ENCODE assay signal across 8 mouse cellular contexts in the genomic region with DNA sequence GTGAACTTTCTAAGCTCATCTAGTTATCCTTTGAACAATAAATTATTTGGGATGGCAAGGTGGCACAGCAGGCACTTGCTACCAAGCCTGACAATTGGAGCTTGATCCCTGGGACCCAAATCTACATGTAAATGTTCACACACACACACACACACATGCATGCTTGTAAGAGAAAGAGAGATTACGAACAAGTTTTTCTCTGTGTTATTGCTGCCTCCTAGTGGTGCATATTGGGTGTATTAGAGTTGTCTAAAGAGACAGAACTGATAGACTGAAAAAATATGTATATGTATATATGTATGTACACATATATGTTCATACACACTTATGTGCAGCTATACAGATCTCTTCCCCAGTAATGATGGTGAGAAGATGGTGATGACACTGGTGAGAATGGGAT. TPM values are rescaled to one million over a fixed set of nuclear protein-coding genes. Genes with fewer than 3 reads are reported as not detected.
DNase-seq lines count a peak whose midpoint lies in the region; ATAC-seq and TF ChIP-seq lines count a peak whose summit lies in the region.

No protein-coding gene starts in this region.

- ATAC-seq in kidney, postnatal 0 days (replicated peaks; ENCODE audit: low FRiP score, low read depth), result no peak

- H3K27ac ChIP-seq in kidney, postnatal 0 days, result no peak overlapping the region

- no peaks in the 10 kb centered on the region for H3K4me1 ChIP-seq in kidney, postnatal 0 days (replicated peaks; ENCODE audit: insufficient read depth, low read length)

- DNase-seq in kidney, postnatal 0 days (ENCODE audit: low spot score), result peak; percentile 74
- DNase-seq in kidney, adult 11 months, result no peak
- DNase-seq in A20 (ENCODE audit: low read depth, low spot score), result peak; percentile 41
- DNase-seq in Muller cell, postnatal 12 days (ENCODE audit: inconsistent ontology term), result peak; percentile 32
- peak; percentile 78 for DNase-seq in induced T-regulatory cell, adult 2 months (ENCODE audit: low read depth)
- DNase-seq in spleen, postnatal 36 days (ENCODE audit: low spot score in 2 of 2), result no peak
- DNase-seq in spleen, postnatal 14 days (ENCODE audit: low spot score in 2 of 2), result no peak
- DNase-seq in heart, adult 8-10 months (ENCODE audit: low spot score), result no peak

- no peaks in the 10 kb centered on the region for H3K36me3 ChIP-seq in kidney, postnatal 0 days (ENCODE audit: insufficient read depth, low read length)

- peak; percentile 74 for TF ChIP-seq CTCF in kidney, postnatal 0 days (IDR thresholded peaks at IDR 0.05; ENCODE audit: low read depth)

- no peak overlapping the region for H3K9ac ChIP-seq in kidney, postnatal 0 days (ENCODE audit: low read depth, low read length)

- H3K9me3 ChIP-seq in kidney, postnatal 0 days (replicated peaks; ENCODE audit: low read length), result no peaks in the 10 kb centered on the region

- 29% methylated on average over 1 of the region's 1 CpGs for WGBS in kidney, postnatal 0 days

- no peaks in the 10 kb centered on the region for H3K27me3 ChIP-seq in kidney, postnatal 0 days (ENCODE audit: insufficient read depth, low read length)

- no peak overlapping the region for H3K4me2 ChIP-seq in kidney, postnatal 0 days (ENCODE audit: low read length)

- no peak overlapping the region for H3K4me3 ChIP-seq in kidney, postnatal 0 days (replicated peaks; ENCODE audit: low read depth, low read length)

RNA-seq across cellular contexts. Expression of gene Cep112, which starts 6.5 kb away (rescaled TPM):
- 8.8 and 10.7 TPM in 2 replicates for polyA plus RNA-seq in kidney, postnatal 0 days (2015; fragmentation: Nextera tagmentation; extraction: Ambion mirVana)
- 10 to 100 TPM in 3 of 4 experiments, 1 to 10 TPM in 1; 9.3 to 12.4 (median 11.4) TPM for total RNA-seq in heart, adult 8-10 months (2022)

Comparison
In these comparisons a context has a peak if more than half of its experiments do, and no peak if none do; other contexts are left out.
1. DNase-seq: peak in kidney, postnatal 0 days (single experiment), A20 (single experiment), Muller cell, postnatal 12 days (single experiment) and induced T-regulatory cell, adult 2 months (single experiment); none in kidney, adult 11 months (single experiment), spleen, postnatal 36 days (0 of 2), spleen, postnatal 14 days (0 of 2) and heart, adult 8-10 months (single experiment).